Mouse (Mus musculus) small intestine, adult 2 months (tissue): ENCODE measurements around the gene Wnt16.

ENCODE experiments used
- CTCF ChIP-seq: fragments of 200-500 bp; IDR thresholded peaks from 2 replicates; pipeline ENCODE4 v1.5.1; 2012; ENCODE audit warnings: low read depth, mild to moderate bottlenecking, control low read depth, inconsistent platforms, low read length, moderate library complexity, mixed read lengths; ENCODE audit not compliant: insufficient replicate concordance, insufficient read length; ENCODE audit errors: extremely low read depth
- POLR2A ChIP-seq: fragments of 200-500 bp; IDR thresholded peaks from 2 replicates; pipeline ENCODE4 v1.6.1; 2012; ENCODE audit warnings: low read depth, mild to moderate bottlenecking, control low read depth, inconsistent platforms, low read length, moderate library complexity

- no peak for TF ChIP-seq CTCF
- TF ChIP-seq POLR2A, result no peak
Measured at GRCm38 (mm10) chr6:22347132-22347902, 59.3 kb downstream of the Wnt16 start.
